Mouse (Mus musculus): ENCODE measurements around the gene Cdt1.
A peak's percentile ranks its signal among the peaks of the same experiment; 100 is the strongest.
"Not testable (repeated sequence)": the region's sequence is repeated elsewhere in the genome, so short reads cannot be mapped to it uniquely, and the experiment has no call there.

Gene Cdt1

GRCm38 (mm10) chr8:122550234-122550994 lies 17.4 kb upstream of the Cdt1 start:
- DNase-seq (ENCODE audit: low spot score) = no peak

GRCm38 (mm10) chr8:122550995-122551264 lies 16.9 kb upstream of the Cdt1 start:
- no peak for DNase-seq (ENCODE audit: low spot score)

- peak; percentile 87 for DNase-seq (ENCODE audit: low spot score)
These were observed 16.4 kb upstream of the Cdt1 start, which contains the start of gene Piezo1 for GRCm38 (mm10) chr8:122551265-122552051. Piezo1 (minus strand) TSS chr8:122551329.

GRCm38 (mm10) chr8:122554786-122555185 lies 13.0 kb upstream of the Cdt1 start:
- DNase-seq (ENCODE audit: low spot score) = no peak

- no peak for DNase-seq (ENCODE audit: low spot score)
These were observed 11.5 kb upstream of the Cdt1 start for GRCm38 (mm10) chr8:122556030-122557009.

- DNase-seq (ENCODE audit: low spot score) = no peak
These were observed 10.4 kb upstream of the Cdt1 start for GRCm38 (mm10) chr8:122557248-122558038.

- peak; percentile 84 for DNase-seq (ENCODE audit: low spot score)
These were observed 9.0 kb upstream of the Cdt1 start for GRCm38 (mm10) chr8:122558671-122559349.

GRCm38 (mm10) chr8:122561199-122561598 lies 6.6 kb upstream of the Cdt1 start:
- no peak for DNase-seq (ENCODE audit: low spot score)

- no peak for DNase-seq (ENCODE audit: low spot score)
These were observed 3.2 kb upstream of the Cdt1 start for GRCm38 (mm10) chr8:122564363-122565352.

- no peak for DNase-seq (ENCODE audit: low spot score)
These were observed 1.0 kb upstream of the Cdt1 start for GRCm38 (mm10) chr8:122566766-122567165.

GRCm38 (mm10) chr8:122568109-122568504 lies 292 bp downstream of the Cdt1 start:
- no peak for DNase-seq (ENCODE audit: low spot score)

- DNase-seq (ENCODE audit: low spot score) = peak; percentile 51
These were observed 1.1 kb downstream of the Cdt1 start for GRCm38 (mm10) chr8:122568881-122569309.

- DNase-seq (ENCODE audit: low spot score) = no peak
These were observed 1.5 kb downstream of the Cdt1 start for GRCm38 (mm10) chr8:122569329-122569728.

- no peak for DNase-seq (ENCODE audit: low spot score)
These were observed 2.2 kb downstream of the Cdt1 start for GRCm38 (mm10) chr8:122569996-122570395.

GRCm38 (mm10) chr8:122571153-122571552 lies 3.3 kb downstream of the Cdt1 start:
- DNase-seq (ENCODE audit: low spot score) = no peak

- DNase-seq (ENCODE audit: low spot score) = no peak
These were observed 4.0 kb downstream of the Cdt1 start for GRCm38 (mm10) chr8:122571750-122572267.

- DNase-seq (ENCODE audit: low spot score) = no peak
These were observed 4.9 kb downstream of the Cdt1 start for GRCm38 (mm10) chr8:122572751-122573150.

- not testable (repeated sequence) for DNase-seq (ENCODE audit: low spot score)
These were observed 5.4 kb downstream of the Cdt1 start for GRCm38 (mm10) chr8:122573176-122573575.

- peak; percentile 40 for DNase-seq (ENCODE audit: low spot score)
These were observed 5.8 kb downstream of the Cdt1 start for GRCm38 (mm10) chr8:122573577-122573976.
